Mouse (Mus musculus) midbrain, embryonic 12.5 days (tissue): ENCODE data around the gene Smarca4. TPM values are rescaled to one million over a fixed set of nuclear protein-coding genes. Genes with fewer than 3 reads are reported as not detected.
"Not testable (repeated sequence)": the region's sequence is repeated elsewhere in the genome, so short reads cannot be mapped to it uniquely, and the experiment has no call there.

ENCODE experiments used
- ATAC-seq: fragments of 200-750 bp; cut with Nextera tagmentation; 2 replicates; pipeline ENCODE4 v1.8.0; 2017; ENCODE audit warnings: low read depth, moderate TSS enrichment, moderate library complexity; ENCODE audit not compliant: low FRiP score
- H3K27ac ChIP-seq: fragments of 300-500 bp; sonication (generic); replicated peaks from 2 replicates; pipeline ENCODE4 v1.5.1; 2016; ENCODE audit warnings: mild to moderate bottlenecking
- H3K27me3 ChIP-seq: fragments of 300-500 bp; sonication (generic); 2 replicates; pipeline ENCODE4 v1.6.1; 2016; ENCODE audit warnings: mild to moderate bottlenecking
- H3K36me3 ChIP-seq: fragments of 300-500 bp; sonication (generic); 2 replicates; pipeline ENCODE4 v1.6.1; 2016
- H3K4me1 ChIP-seq: fragments of 300-500 bp; sonication (generic); 2 replicates; pipeline ENCODE4 v1.6.1; 2016
- H3K4me2 ChIP-seq: fragments of 300-500 bp; sonication (generic); replicated peaks from 2 replicates; pipeline ENCODE4 v1.6.1; 2016; ENCODE audit warnings: mild to moderate bottlenecking, moderate library complexity
- H3K4me3 ChIP-seq: fragments of 300-500 bp; sonication (generic); 2 replicates; pipeline ENCODE4 v1.5.1; 2016; ENCODE audit warnings: mild to moderate bottlenecking
- H3K9ac ChIP-seq: fragments of 300-500 bp; sonication (generic); replicated peaks from 2 replicates; pipeline ENCODE4 v1.6.1; 2016; ENCODE audit warnings: mild to moderate bottlenecking, moderate library complexity
- H3K9me3 ChIP-seq: fragments of 300-500 bp; sonication (generic); 2 replicates; pipeline ENCODE4 v1.6.1; 2016; ENCODE audit warnings: mild to moderate bottlenecking
- WGBS: fragments of 180-500 bp; shearing (Covaris S2); methylation state at CpG from one replicate; pipeline ENCODE4 v1.1.7; 2016; 5-methylcytosine and 5-hydroxymethylcytosine counted together
- polyA plus RNA-seq: library from polyadenylated mRNA; unstranded; fragments of >200 nt; fragmentation: Nextera tagmentation; extraction: Ambion mirVana; gene quantifications from 2 replicates; pipeline ENCODE4 v1.2.1, GENCODE M21; 2016

The Smarca4 gene
- polyA plus RNA-seq, 1 experiment from 2014 or later = 178 TPM

- H3K9ac ChIP-seq = no peak overlapping the region
- 88% methylated on average over 4 of the region's 4 CpGs for WGBS
- no peaks in the 10 kb centered on the region for H3K27me3 ChIP-seq
- peaks cover 97% of the 10 kb centered on the region for H3K36me3 ChIP-seq
- no peaks in the 10 kb centered on the region for H3K9me3 ChIP-seq
- H3K4me2 ChIP-seq = no peak overlapping the region
- no peaks in the 10 kb centered on the region for H3K4me1 ChIP-seq
- ATAC-seq = no peak
- H3K4me3 ChIP-seq = no peak overlapping the region
- H3K27ac ChIP-seq = no peak overlapping the region
Measured at GRCm38 (mm10) chr9:21680448-21680847, 64.5 kb downstream of the Smarca4 start.

GRCm38 (mm10) chr9:21682827-21683226 lies 66.9 kb downstream of the Smarca4 start:
- no peak overlapping the region for H3K4me3 ChIP-seq
- no peaks in the 10 kb centered on the region for H3K9me3 ChIP-seq
- no peaks in the 10 kb centered on the region for H3K27me3 ChIP-seq
- H3K27ac ChIP-seq = no peak overlapping the region
- 88% methylated on average over 4 of the region's 4 CpGs for WGBS
- peaks cover 97% of the 10 kb centered on the region for H3K36me3 ChIP-seq
- no peaks in the 10 kb centered on the region for H3K4me1 ChIP-seq
- H3K4me2 ChIP-seq = no peak overlapping the region
- ATAC-seq = no peak
- no peak overlapping the region for H3K9ac ChIP-seq

- Histone ChIP-seq H3K4me2 (no peak overlapping the region), H3K27ac (no peak overlapping the region), H3K9ac (no peak overlapping the region), H3K4me3 (no peak overlapping the region), H3K4me1 (no peaks in the 10 kb centered on the region), H3K9me3 (no peaks in the 10 kb centered on the region), H3K27me3 (no peaks in the 10 kb centered on the region), H3K36me3 (peaks cover 97% of the 10 kb centered on the region)
- WGBS = 93% methylated on average over 3 of the region's 3 CpGs
- ATAC-seq = no peak
Measured at GRCm38 (mm10) chr9:21683897-21684296, 67.9 kb downstream of the Smarca4 start.

DNA sequence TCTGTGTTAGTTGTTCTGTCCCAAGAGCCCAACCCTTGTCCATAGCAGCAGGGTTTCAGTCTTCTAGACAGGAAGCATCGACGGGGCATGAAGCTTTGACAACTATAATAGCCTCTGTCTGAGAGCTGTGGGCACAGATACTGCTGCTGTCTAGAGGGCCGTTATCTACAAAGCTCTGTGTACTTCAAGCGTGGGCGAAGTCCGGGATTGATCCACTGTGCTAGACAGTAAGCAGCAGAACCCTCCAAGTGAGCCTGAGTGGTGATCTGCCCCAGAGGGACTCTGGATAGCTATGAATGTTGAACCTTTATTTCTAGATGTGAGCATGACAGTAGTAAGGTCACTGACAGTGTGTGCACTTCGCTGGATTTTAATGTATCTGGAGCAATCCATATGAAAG lies 72.6 kb downstream of the Smarca4 start:
- Histone ChIP-seq H3K9ac (no peak overlapping the region), H3K9me3 (no peaks in the 10 kb centered on the region), H3K4me3 (no peak overlapping the region), H3K27me3 (no peaks in the 10 kb centered on the region), H3K27ac (no peak overlapping the region), H3K4me2 (no peak overlapping the region), H3K36me3 (peaks cover 91% of the 10 kb centered on the region), H3K4me1 (no peaks in the 10 kb centered on the region)
- WGBS = 93% methylated on average over 7 of the region's 7 CpGs
- no peak for ATAC-seq

DNA sequence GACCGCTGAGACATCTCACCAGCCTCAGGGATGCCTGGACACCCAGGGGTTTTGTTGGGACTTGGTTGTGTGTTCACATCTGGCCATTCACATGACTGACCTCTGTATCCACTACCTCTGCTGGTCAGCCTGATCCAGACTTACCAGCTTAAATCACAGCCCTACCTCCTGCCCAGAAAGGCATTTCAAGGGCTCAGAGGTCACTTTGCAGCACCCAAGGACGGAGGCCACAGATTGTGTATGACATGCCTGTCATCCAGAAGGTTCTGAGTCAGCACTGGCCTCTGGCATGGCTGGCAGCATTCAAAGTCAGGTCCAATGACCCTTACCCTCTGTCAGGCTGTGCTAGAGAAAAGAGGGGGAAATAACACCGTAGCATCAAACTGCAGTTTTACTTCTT lies 74.1 kb downstream of the Smarca4 start:
- Histone ChIP-seq H3K36me3 (peaks cover 90% of the 10 kb centered on the region), H3K27ac (no peak overlapping the region), H3K4me3 (no peak overlapping the region), H3K27me3 (no peaks in the 10 kb centered on the region), H3K4me1 (no peaks in the 10 kb centered on the region), H3K9me3 (no peaks in the 10 kb centered on the region), H3K9ac (no peak overlapping the region), H3K4me2 (no peak overlapping the region)
- WGBS = 91% methylated on average over 3 of the region's 3 CpGs
- ATAC-seq = no peak

DNA sequence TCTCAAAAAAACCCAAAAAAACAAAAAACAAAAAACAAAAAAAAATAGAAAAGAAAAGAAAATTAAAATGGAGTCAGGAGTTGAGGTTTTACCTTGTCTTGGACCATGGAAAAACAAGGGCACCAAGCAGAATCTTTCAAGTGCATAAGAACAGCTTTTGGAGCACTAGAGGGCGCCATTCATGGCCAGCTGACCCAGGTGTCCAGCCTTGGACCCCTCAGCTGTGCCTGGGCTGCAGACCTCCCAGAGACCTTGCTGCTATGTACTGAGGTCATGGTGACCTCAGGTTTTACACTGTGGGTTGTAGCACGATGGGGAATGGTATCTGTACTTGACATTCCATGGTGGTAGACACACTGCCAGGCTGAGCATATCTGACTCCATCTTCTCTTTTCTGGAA lies 75.9 kb downstream of the Smarca4 start:
- Histone ChIP-seq H3K4me1 (no peaks in the 10 kb centered on the region), H3K4me2 (no peak overlapping the region), H3K36me3 (peaks cover 87% of the 10 kb centered on the region)

DNA sequence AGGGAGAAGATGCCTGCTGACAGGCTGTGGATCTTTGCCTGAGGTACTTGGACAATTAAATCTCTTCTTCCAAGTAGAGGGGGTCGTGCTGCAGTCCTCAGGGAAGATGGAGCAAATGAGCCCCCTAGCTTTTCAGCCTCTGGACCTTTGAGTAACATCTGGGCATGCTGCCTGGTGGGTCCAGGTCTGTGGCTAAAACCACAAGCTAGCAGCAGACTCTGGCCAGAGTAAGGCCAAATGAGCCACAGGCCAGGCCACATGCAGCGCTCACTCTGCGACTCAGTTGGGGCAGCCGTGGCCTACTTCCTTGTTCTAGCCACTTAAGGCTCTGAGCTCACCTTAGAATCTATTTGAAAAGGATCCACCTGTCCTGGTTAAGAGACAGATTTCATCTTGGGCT lies 76.5 kb downstream of the Smarca4 start:
- H3K4me3 ChIP-seq = no peak overlapping the region
- H3K27ac ChIP-seq = no peak overlapping the region
- WGBS = 95% methylated on average over 4 of the region's 4 CpGs
- no peak for ATAC-seq
- no peak overlapping the region for H3K4me2 ChIP-seq
- H3K9ac ChIP-seq = no peak overlapping the region
- no peaks in the 10 kb centered on the region for H3K27me3 ChIP-seq
- peaks cover 87% of the 10 kb centered on the region for H3K36me3 ChIP-seq
- no peaks in the 10 kb centered on the region for H3K9me3 ChIP-seq
- H3K4me1 ChIP-seq = no peaks in the 10 kb centered on the region

More for the DNA sequence above, 75.9 kb downstream of the Smarca4 start:
- Histone ChIP-seq H3K27ac (no peak overlapping the region), H3K27me3 (no peaks in the 10 kb centered on the region), H3K9me3 (no peaks in the 10 kb centered on the region), H3K4me3 (no peak overlapping the region), H3K9ac (no peak overlapping the region)
- ATAC-seq = peak; percentile 30; the same call in 1 of the 2 replicates
- 49% methylated on average over 2 of the region's 2 CpGs for WGBS

GRCm38 (mm10) chr9:21694071-21694470 lies 78.1 kb downstream of the Smarca4 start:
- Histone ChIP-seq H3K36me3 (peaks cover 84% of the 10 kb centered on the region), H3K27me3 (no peaks in the 10 kb centered on the region), H3K27ac (no peak overlapping the region), H3K9ac (no peak overlapping the region), H3K4me3 (no peak overlapping the region), H3K9me3 (no peaks in the 10 kb centered on the region), H3K4me1 (no peaks in the 10 kb centered on the region), H3K4me2 (no peak overlapping the region)
- no peak for ATAC-seq

DNA sequence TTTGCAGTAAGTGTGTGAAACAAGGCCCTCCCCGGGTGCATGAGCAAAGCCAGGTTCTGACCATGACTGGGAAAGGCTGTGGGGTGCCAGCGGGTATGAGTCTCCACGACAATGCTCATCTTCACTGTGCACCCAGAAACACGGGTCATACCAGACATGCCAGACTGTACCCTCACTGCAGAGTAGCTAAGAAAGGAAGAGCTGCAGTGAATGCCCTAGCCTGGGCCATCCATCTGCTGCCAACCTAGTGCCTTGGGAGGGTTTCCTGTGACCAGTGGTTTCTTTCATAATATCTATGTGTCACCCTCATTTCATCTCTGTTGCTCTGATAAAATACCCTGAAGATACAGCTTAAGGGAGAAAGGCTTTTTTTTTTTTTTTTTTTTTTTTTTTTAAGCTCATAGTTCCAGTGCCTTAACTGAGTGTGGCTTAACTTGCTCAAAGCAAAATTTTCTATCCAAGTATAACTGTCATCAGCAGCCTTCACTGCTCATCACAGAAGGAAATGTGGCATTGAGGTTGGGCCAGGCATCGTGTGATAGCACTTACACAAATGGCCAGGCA lies 79.3 kb downstream of the Smarca4 start:
- WGBS = 94% methylated on average over 5 of the region's 5 CpGs
- no peak for ATAC-seq
- H3K4me3 ChIP-seq = no peak overlapping the region
- H3K36me3 ChIP-seq = peaks cover 86% of the 10 kb centered on the region
- H3K4me1 ChIP-seq = no peaks in the 10 kb centered on the region
- no peak overlapping the region for H3K27ac ChIP-seq
- no peaks in the 10 kb centered on the region for H3K9me3 ChIP-seq
- H3K9ac ChIP-seq = no peak overlapping the region
- H3K27me3 ChIP-seq = no peaks in the 10 kb centered on the region
- no peak overlapping the region for H3K4me2 ChIP-seq

DNA sequence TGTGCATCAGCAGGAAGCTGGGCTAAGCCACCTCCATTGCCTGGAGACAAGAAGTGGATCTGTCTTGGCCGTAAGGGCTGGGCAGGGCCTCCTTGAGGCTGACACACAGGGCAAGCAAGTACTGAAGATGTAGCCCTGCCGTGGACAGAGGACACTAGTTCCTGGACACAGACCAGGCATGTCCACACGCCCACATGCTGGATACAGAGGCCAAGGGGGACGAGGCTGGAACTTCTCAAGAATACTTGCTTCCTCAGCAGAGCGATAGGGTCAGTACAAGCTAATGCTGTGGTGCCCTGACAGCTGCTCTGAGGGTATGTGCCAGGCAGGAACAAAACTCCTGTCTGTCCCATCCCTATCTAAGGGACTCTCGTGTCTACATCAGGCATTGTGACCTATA lies 81.2 kb downstream of the Smarca4 start:
- Histone ChIP-seq H3K27ac (no peak overlapping the region), H3K4me1 (no peaks in the 10 kb centered on the region), H3K4me2 (no peak overlapping the region), H3K9ac (no peak overlapping the region), H3K27me3 (no peaks in the 10 kb centered on the region), H3K36me3 (peaks cover 93% of the 10 kb centered on the region), H3K4me3 (no peak overlapping the region), H3K9me3 (no peaks in the 10 kb centered on the region)
- ATAC-seq = no peak
- WGBS = 84% methylated on average over 6 of the region's 6 CpGs

GRCm38 (mm10) chr9:21699280-21699679 lies 83.3 kb downstream of the Smarca4 start:
- 89% methylated on average over 6 of the region's 6 CpGs for WGBS
- H3K36me3 ChIP-seq = peaks cover 93% of the 10 kb centered on the region
- not testable (repeated sequence) for H3K9ac ChIP-seq, H3K27ac ChIP-seq, H3K27me3 ChIP-seq, ATAC-seq, H3K4me1 ChIP-seq, H3K9me3 ChIP-seq, H3K4me2 ChIP-seq, H3K4me3 ChIP-seq

GRCm38 (mm10) chr9:21701091-21701490 lies 85.1 kb downstream of the Smarca4 start:
- WGBS = 93% methylated on average over 14 of the region's 14 CpGs
- peaks cover 93% of the 10 kb centered on the region for H3K36me3 ChIP-seq

DNA sequence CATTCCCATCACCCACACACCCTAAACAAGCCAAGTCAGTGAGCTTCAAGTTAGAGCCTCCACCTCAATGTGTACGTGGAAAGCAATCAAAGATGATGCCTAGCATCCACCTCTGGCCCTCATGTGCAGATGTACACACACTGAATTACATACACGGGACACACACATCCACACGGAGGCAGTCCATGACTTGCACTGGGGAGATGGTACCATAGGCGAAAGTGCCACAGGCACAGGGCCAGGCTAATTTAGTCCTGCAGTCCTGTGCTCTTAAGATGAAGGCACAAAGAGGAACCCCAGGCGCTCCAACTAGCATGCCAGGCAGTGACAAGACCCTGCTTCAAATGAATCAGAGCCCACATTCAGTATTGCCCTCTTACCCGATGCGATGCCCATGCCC lies 87.5 kb downstream of the Smarca4 start:
- 98% methylated on average over 7 of the region's 7 CpGs for WGBS
- Histone ChIP-seq H3K36me3 (peaks cover 94% of the 10 kb centered on the region), H3K9me3 (no peaks in the 10 kb centered on the region), H3K4me3 (no peak overlapping the region), H3K4me2 (no peak overlapping the region), H3K9ac (no peak overlapping the region), H3K4me1 (no peaks in the 10 kb centered on the region), H3K27me3 (no peaks in the 10 kb centered on the region), H3K27ac (no peak overlapping the region)
- ATAC-seq = no peak

More at GRCm38 (mm10) chr9:21701091-21701490, 85.1 kb downstream of the Smarca4 start:
- H3K27me3 ChIP-seq = no peaks in the 10 kb centered on the region
- no peak for ATAC-seq
- H3K4me1 ChIP-seq = no peaks in the 10 kb centered on the region
- no peak overlapping the region for H3K4me3 ChIP-seq
- no peaks in the 10 kb centered on the region for H3K9me3 ChIP-seq
- H3K9ac ChIP-seq = no peak overlapping the region
- no peak overlapping the region for H3K4me2 ChIP-seq
- H3K27ac ChIP-seq = no peak overlapping the region
